Mouse (Mus musculus) adrenal gland, adult 2 months (tissue): ENCODE measurements around the gene Hoxa6. TPM values are rescaled to one million over a fixed set of nuclear protein-coding genes. Genes with fewer than 3 reads are reported as not detected.

Experiments
- DNase-seq: peaks from one replicate; pipeline ENCODE4 v3.0.0; 2021
- long read RNA-seq: library from polyadenylated mRNA; stranded (forward); transcript quantifications from one replicate; pipeline ENCODE4 v2.0.0, GENCODE M21; 2021
- polyA plus RNA-seq: library from polyadenylated mRNA; depleted of rRNA; stranded (reverse); fragments of >200 nt; gene quantifications from 2 replicates; pipeline ENCODE4 v1.2.3, GENCODE M21; 2012; rRNA removed
- total RNA-seq, 2 experiments: library from RNA; stranded (reverse); gene quantifications; 2 replicates each; pipeline ENCODE4 v1.2.3; 2021

Gene Hoxa6
- total RNA-seq (1 to 10 TPM; 1.9 to 4.5 TPM), polyA plus RNA-seq (3.6 and 3.8 TPM in 2 replicates)
- long read RNA-seq: 0 reads

GRCm38 (mm10) chr6:52208072-52208867, at the start of gene Hoxa6:
Hoxa6 (minus strand) TSS chr6:52208722.
- peak; percentile 85 for DNase-seq

- DNase-seq: peak; percentile 70
Measured at GRCm38 (mm10) chr6:52256956-52257355, 48.4 kb upstream of the Hoxa6 start.

- DNase-seq: no peak
Measured at GRCm38 (mm10) chr6:52253511-52254500, 45.3 kb upstream of the Hoxa6 start.

GRCm38 (mm10) chr6:52252775-52253376, 44.4 kb upstream of the Hoxa6 start:
- DNase-seq: no peak

GRCm38 (mm10) chr6:52252016-52252774, 43.7 kb upstream of the Hoxa6 start:
- DNase-seq: no peak

- DNase-seq: no peak
Measured at GRCm38 (mm10) chr6:52251177-52251879, 42.8 kb upstream of the Hoxa6 start.

GRCm38 (mm10) chr6:52249826-52250225, 41.3 kb upstream of the Hoxa6 start:
- no peak for DNase-seq

- DNase-seq: no peak
Measured at GRCm38 (mm10) chr6:52249415-52249738, 40.9 kb upstream of the Hoxa6 start.

GRCm38 (mm10) chr6:52248638-52249414, 40.3 kb upstream of the Hoxa6 start:
- DNase-seq: no peak

- no peak for DNase-seq
Measured at GRCm38 (mm10) chr6:52247766-52248637, 39.5 kb upstream of the Hoxa6 start.

- DNase-seq: no peak
Measured at GRCm38 (mm10) chr6:52246916-52247315, 38.4 kb upstream of the Hoxa6 start.

GRCm38 (mm10) chr6:52246403-52246803, 37.9 kb upstream of the Hoxa6 start:
- no peak for DNase-seq

GRCm38 (mm10) chr6:52245757-52246142, 37.2 kb upstream of the Hoxa6 start, which contains the start of gene Hoxa11:
Hoxa11 (minus strand) TSS chr6:52245810.
- no peak for DNase-seq

GRCm38 (mm10) chr6:52245040-52245756, 36.7 kb upstream of the Hoxa6 start:
- DNase-seq: no peak

- DNase-seq: no peak
Measured at GRCm38 (mm10) chr6:52244471-52245039, 36.0 kb upstream of the Hoxa6 start.

GRCm38 (mm10) chr6:52243681-52244121, 35.2 kb upstream of the Hoxa6 start:
- DNase-seq: no peak

GRCm38 (mm10) chr6:52242801-52243332, 34.3 kb upstream of the Hoxa6 start:
- DNase-seq: no peak
